Mouse (Mus musculus) erythroblast, embryonic 14.5 days (primary cell): ENCODE measurements around the gene Il17a. TPM values are rescaled to one million over a fixed set of nuclear protein-coding genes. Genes with fewer than 3 reads are reported as not detected.

Source experiments
- H3K27me3 ChIP-seq: 2 replicates; pipeline ENCODE4 v1.6.1; 2012; ENCODE audit warnings: inconsistent platforms; ENCODE audit not compliant: control insufficient read depth
- H3K36me3 ChIP-seq: 2 replicates; pipeline ENCODE4 v1.6.1; 2012; ENCODE audit warnings: mild to moderate bottlenecking, inconsistent platforms; ENCODE audit not compliant: control insufficient read depth
- H3K4me1 ChIP-seq: 2 replicates; pipeline ENCODE4 v1.6.1; 2012; ENCODE audit warnings: inconsistent platforms; ENCODE audit not compliant: control insufficient read depth
- H3K4me3 ChIP-seq: replicated peaks from 2 replicates; pipeline ENCODE3; 2012; ENCODE audit warnings: moderate library complexity, mild to moderate bottlenecking, inconsistent platforms
- H3K9me3 ChIP-seq: 2 replicates; pipeline ENCODE4 v1.6.1; 2012; ENCODE audit warnings: low read length, inconsistent platforms, mixed read lengths; ENCODE audit not compliant: control insufficient read depth
- GATA1 ChIP-seq: IDR thresholded peaks from 2 replicates; pipeline ENCODE4 v1.6.1; 2012; ENCODE audit warnings: low read length, inconsistent platforms, mixed read lengths
- TAL1 ChIP-seq: IDR thresholded peaks from 3 replicates; pipeline ENCODE4 v1.6.1; 2012; ENCODE audit warnings: low read length, inconsistent platforms, mixed read lengths
- polyA plus RNA-seq: library from polyadenylated mRNA; stranded (reverse); fragments of >175 nt; gene quantifications from 2 replicates; pipeline ENCODE4 v1.2.3, GENCODE M21; 2012

The Il17a gene
- polyA plus RNA-seq, 1 experiment = not detected

- TF ChIP-seq TAL1 (no peak), GATA1 (no peak)
- H3K36me3 ChIP-seq = no peaks in the 10 kb centered on the region
- no peaks in the 10 kb centered on the region for H3K4me1 ChIP-seq
- no peaks in the 10 kb centered on the region for H3K9me3 ChIP-seq
- H3K4me3 ChIP-seq = no peak overlapping the region
- H3K27me3 ChIP-seq = no peaks in the 10 kb centered on the region
These were observed 47.7 kb downstream of the Il17a start for GRCm38 (mm10) chr1:20778366-20778765.

Other genes starting within 250 kb of the Il17a start
- gene Pkhd1, start 112.8 kb upstream of the Il17a start, polyA plus RNA-seq = not detected in 2 replicates
- not detected in 2 replicates for gene Il17f, start 59.7 kb downstream of the Il17a start, polyA plus RNA-seq
- gene Mcm3, start 89.4 kb downstream of the Il17a start, polyA plus RNA-seq = 12.8 and 15.9 TPM in 2 replicates
- gene Paqr8, start 159.7 kb downstream of the Il17a start, polyA plus RNA-seq = 0.01 TPM in 1 of 2 replicates, not detected in the other
- gene Efhc1, start 220.7 kb downstream of the Il17a start, polyA plus RNA-seq = not detected in 2 replicates